Mouse (Mus musculus) forebrain, embryonic 15.5 days (tissue): ENCODE results near the gene Abcc5. TPM values are rescaled to one million over a fixed set of nuclear protein-coding genes. Genes with fewer than 3 reads are reported as not detected.

Experiments used
- ATAC-seq: fragments of 200-750 bp; cut with Nextera tagmentation; replicated peaks from 2 replicates; pipeline ENCODE4 v1.8.0; 2017; ENCODE audit warnings: mild to moderate bottlenecking, moderate TSS enrichment, moderate library complexity
- H3K27ac ChIP-seq: fragments of 300-500 bp; sonication (generic); replicated peaks from 2 replicates; pipeline ENCODE4 v1.5.1; 2015; ENCODE audit warnings: mild to moderate bottlenecking, inconsistent platforms
- H3K27me3 ChIP-seq: fragments of 300-500 bp; sonication (generic); 2 replicates; pipeline ENCODE4 v1.6.1; 2015; ENCODE audit warnings: inconsistent platforms
- H3K36me3 ChIP-seq: fragments of 300-500 bp; sonication (generic); 2 replicates; pipeline ENCODE4 v1.6.1; 2015; ENCODE audit warnings: mild to moderate bottlenecking, inconsistent platforms
- H3K4me1 ChIP-seq: fragments of 300-500 bp; sonication (generic); 2 replicates; pipeline ENCODE4 v1.6.1; 2015; ENCODE audit warnings: inconsistent platforms
- H3K4me2 ChIP-seq: fragments of 300-500 bp; sonication (generic); replicated peaks from 2 replicates; pipeline ENCODE4 v1.6.1; 2015; ENCODE audit warnings: mild to moderate bottlenecking, inconsistent platforms
- H3K4me3 ChIP-seq: fragments of 300-500 bp; sonication (generic); 2 replicates; pipeline ENCODE4 v1.5.1; 2015; ENCODE audit warnings: mild to moderate bottlenecking, inconsistent platforms
- H3K9ac ChIP-seq: fragments of 300-500 bp; sonication (generic); replicated peaks from 2 replicates; pipeline ENCODE4 v1.6.1; 2015; ENCODE audit warnings: mild to moderate bottlenecking, inconsistent platforms
- H3K9me3 ChIP-seq: fragments of 300-500 bp; sonication (generic); 2 replicates; pipeline ENCODE4 v1.6.1; 2016; ENCODE audit warnings: inconsistent platforms
- WGBS: fragments of 180-500 bp; shearing (Covaris S2); methylation state at CpG from one replicate; pipeline ENCODE4 v1.1.7; 2015; ENCODE audit warnings: mixed read lengths; 5-methylcytosine and 5-hydroxymethylcytosine counted together
- polyA plus RNA-seq: library from polyadenylated mRNA; unstranded; fragments of >200 nt; fragmentation: Nextera tagmentation; extraction: Ambion mirVana; gene quantifications from 2 replicates; pipeline ENCODE4 v1.2.1, GENCODE M21; 2015

Gene Abcc5
- polyA plus RNA-seq, 1 experiment from 2014 or later, result 144 TPM

- WGBS, result 92% methylated on average over 8 of the region's 8 CpGs
- H3K4me3 ChIP-seq, result no peak overlapping the region
- H3K27ac ChIP-seq, result no peak overlapping the region
- H3K9ac ChIP-seq, result no peak overlapping the region
- no peaks in the 10 kb centered on the region for H3K4me1 ChIP-seq
- H3K36me3 ChIP-seq, result peaks cover 75% of the 10 kb centered on the region
- no peaks in the 10 kb centered on the region for H3K27me3 ChIP-seq
- H3K4me2 ChIP-seq, result no peak overlapping the region
- ATAC-seq, result no peak
- no peaks in the 10 kb centered on the region for H3K9me3 ChIP-seq
Measured at GRCm38 (mm10) chr16:20334918-20335317, 91.3 kb downstream of the Abcc5 start.

- Histone ChIP-seq H3K36me3 (peaks cover 44% of the 10 kb centered on the region), H3K9me3 (no peaks in the 10 kb centered on the region), H3K27me3 (no peaks in the 10 kb centered on the region), H3K9ac (no peak overlapping the region), H3K4me2 (no peak overlapping the region), H3K4me3 (no peak overlapping the region), H3K4me1 (no peaks in the 10 kb centered on the region), H3K27ac (no peak overlapping the region)
- no peak for ATAC-seq
- 89% methylated on average over 5 of the region's 5 CpGs for WGBS
Measured at GRCm38 (mm10) chr16:20328306-20328705, 97.9 kb downstream of the Abcc5 start.

- no peak within 1 kb of the TSS for H3K4me3 ChIP-seq
- H3K9me3 ChIP-seq, result no peaks in the 10 kb centered on the region
- H3K4me2 ChIP-seq, result no peak within 1 kb of the TSS
- no peaks in the 10 kb centered on the region for H3K27me3 ChIP-seq
- no peak within 1 kb of the TSS for H3K9ac ChIP-seq
- WGBS, result 61% methylated on average over 5 of the region's 5 CpGs
- no peaks in the 10 kb centered on the region for H3K4me1 ChIP-seq
- H3K27ac ChIP-seq, result no peak within 1 kb of the TSS
- peaks cover 21% of the 10 kb centered on the region for H3K36me3 ChIP-seq
- ATAC-seq, result no peak
Measured at GRCm38 (mm10) chr16:20325286-20325685, 100.9 kb downstream of the Abcc5 start, which contains the start of gene Cyp2ab1. TSS of gene Cyp2ab1 (minus strand) at chr16:20325404.

GRCm38 (mm10) chr16:20323907-20324306 lies 102.3 kb downstream of the Abcc5 start:
- no peaks in the 10 kb centered on the region for H3K9me3 ChIP-seq
- no peak overlapping the region for H3K4me3 ChIP-seq
- H3K36me3 ChIP-seq, result peaks cover 11% of the 10 kb centered on the region; the same call in 1 of the 2 replicates
- no peaks in the 10 kb centered on the region for H3K4me1 ChIP-seq
- no peak overlapping the region for H3K4me2 ChIP-seq
- ATAC-seq, result no peak
- no peaks in the 10 kb centered on the region for H3K27me3 ChIP-seq
- no peak overlapping the region for H3K27ac ChIP-seq
- WGBS, result 83% methylated on average over 5 of the region's 5 CpGs
- no peak overlapping the region for H3K9ac ChIP-seq

GRCm38 (mm10) chr16:20322274-20322673 lies 103.9 kb downstream of the Abcc5 start:
- no peak for ATAC-seq
- H3K4me2 ChIP-seq, result no peak overlapping the region
- H3K27me3 ChIP-seq, result no peaks in the 10 kb centered on the region
- H3K27ac ChIP-seq, result no peak overlapping the region
- no peak overlapping the region for H3K9ac ChIP-seq
- no peak overlapping the region for H3K4me3 ChIP-seq
- WGBS, result 92% methylated on average over 4 of the region's 4 CpGs
- H3K36me3 ChIP-seq, result no peaks in the 10 kb centered on the region
- H3K4me1 ChIP-seq, result no peaks in the 10 kb centered on the region
- H3K9me3 ChIP-seq, result no peaks in the 10 kb centered on the region

- Histone ChIP-seq H3K27me3 (no peaks in the 10 kb centered on the region), H3K27ac (no peak overlapping the region), H3K36me3 (no peaks in the 10 kb centered on the region), H3K9me3 (no peaks in the 10 kb centered on the region), H3K9ac (no peak overlapping the region), H3K4me2 (no peak overlapping the region), H3K4me3 (no peak overlapping the region), H3K4me1 (no peaks in the 10 kb centered on the region)
- no peak for ATAC-seq
- WGBS, result 94% methylated on average over 6 of the region's 6 CpGs
Measured at GRCm38 (mm10) chr16:20316770-20317169, 109.4 kb downstream of the Abcc5 start.

GRCm38 (mm10) chr16:20315266-20315665 lies 110.9 kb downstream of the Abcc5 start:
- Histone ChIP-seq H3K9me3 (no peaks in the 10 kb centered on the region), H3K27me3 (no peaks in the 10 kb centered on the region), H3K4me2 (no peak overlapping the region), H3K9ac (no peak overlapping the region), H3K4me1 (no peaks in the 10 kb centered on the region), H3K27ac (no peak overlapping the region), H3K4me3 (no peak overlapping the region), H3K36me3 (no peaks in the 10 kb centered on the region)
- ATAC-seq, result no peak
- WGBS, result 82% methylated on average over 4 of the region's 4 CpGs

- no peak for ATAC-seq
- WGBS, result 78% methylated on average over 14 of the region's 14 CpGs
- H3K27me3 ChIP-seq, result no peaks in the 10 kb centered on the region
Measured at GRCm38 (mm10) chr16:20312272-20312671, 113.9 kb downstream of the Abcc5 start.

GRCm38 (mm10) chr16:20301770-20302649 lies 124.2 kb downstream of the Abcc5 start, which contains the start of gene Parl:
TSS of gene Parl (minus strand) at chr16:20302387.
- Histone ChIP-seq H3K4me3 (peak within 1 kb of the TSS; percentile 72), H3K9ac (peak within 1 kb of the TSS; percentile 77), H3K27me3 (no peaks in the 10 kb centered on the region), H3K27ac (peak within 1 kb of the TSS; percentile 44; the same call in 1 of the 2 replicates), H3K9me3 (no peaks in the 10 kb centered on the region), H3K36me3 (peaks cover 2% of the 10 kb centered on the region; the same call in 1 of the 2 replicates), H3K4me2 (peak within 1 kb of the TSS; percentile 68), H3K4me1 (peaks cover 18% of the 10 kb centered on the region)
- under 1% methylated on average over 51 of the region's 52 CpGs for WGBS
- ATAC-seq, result peak; percentile 91

More at GRCm38 (mm10) chr16:20312272-20312671, 113.9 kb downstream of the Abcc5 start:
- Histone ChIP-seq H3K27ac (no peak overlapping the region), H3K4me3 (no peak overlapping the region), H3K9me3 (no peaks in the 10 kb centered on the region), H3K9ac (no peak overlapping the region), H3K4me2 (no peak overlapping the region), H3K36me3 (no peaks in the 10 kb centered on the region), H3K4me1 (no peaks in the 10 kb centered on the region)

GRCm38 (mm10) chr16:20300076-20300475 lies 126.1 kb downstream of the Abcc5 start:
- no peak overlapping the region for H3K4me2 ChIP-seq
- H3K9me3 ChIP-seq, result no peaks in the 10 kb centered on the region
- no peaks in the 10 kb centered on the region for H3K27me3 ChIP-seq
- H3K27ac ChIP-seq, result no peak overlapping the region
- H3K4me3 ChIP-seq, result no peak overlapping the region
- peaks cover 18% of the 10 kb centered on the region for H3K4me1 ChIP-seq
- no peak for ATAC-seq
- H3K9ac ChIP-seq, result no peak overlapping the region
- H3K36me3 ChIP-seq, result peaks cover 17% of the 10 kb centered on the region
- 96% methylated on average over 2 of the region's 2 CpGs for WGBS
